Mouse (Mus musculus) MEL (cell line): ENCODE results near the gene Msantd2.

Source experiments
- CHD2 ChIP-seq: IDR thresholded peaks from 2 replicates; pipeline ENCODE4 v1.6.1; 2011; ENCODE audit warnings: low read length, improper control_type of control experiment
- E2F4 ChIP-seq: IDR thresholded peaks from 2 replicates; pipeline ENCODE4 v1.6.1; 2011; ENCODE audit warnings: low read depth, low read length, improper control_type of control experiment, borderline replicate concordance
- EP300 ChIP-seq, 2 experiments: IDR thresholded peaks; 2 replicates each; pipeline ENCODE4 v1.6.1; 2011; ENCODE audit warnings: improper control_type of control experiment in 2 of 2, low read length in 2 of 2, low read depth in 1 of 2, mild to moderate bottlenecking in 1 of 2
- MAX ChIP-seq: IDR thresholded peaks from 2 replicates; pipeline ENCODE4 v1.6.1; 2011; ENCODE audit warnings: low read length, improper control_type of control experiment
- MYB ChIP-seq: IDR thresholded peaks from 2 replicates; pipeline ENCODE4 v1.6.1; 2011; ENCODE audit warnings: mild to moderate bottlenecking, low read depth, low read length, improper control_type of control experiment
- NELFE ChIP-seq: IDR thresholded peaks from 2 replicates; pipeline ENCODE4 v1.6.1; 2011; ENCODE audit warnings: low read depth, low read length, improper control_type of control experiment
- POLR2AphosphoS2 ChIP-seq: IDR thresholded peaks from 2 replicates; pipeline ENCODE4 v1.6.1; 2011; ENCODE audit warnings: low read length, improper control_type of control experiment
- TAL1 ChIP-seq: IDR thresholded peaks from 2 replicates; pipeline ENCODE4 v1.6.1; 2012; ENCODE audit warnings: mild to moderate bottlenecking, inconsistent platforms, low read length, moderate library complexity, mixed read lengths

- TF ChIP-seq MYB: no peak
- no peak for TF ChIP-seq CHD2
- no peak for TF ChIP-seq EP300 (IDR thresholded peaks at IDR 0.05; ENCODE audit: low read depth in 1 of 2, low read length in 2 of 2)
- TF ChIP-seq E2F4: no peak
- no peak; the same call in 1 of the 2 replicates for TF ChIP-seq TAL1
- TF ChIP-seq MAX: no peak
- TF ChIP-seq POLR2AphosphoS2: no peak
- TF ChIP-seq NELFE: no peak
Measured at GRCm38 (mm10) chr9:37568605-37569214, 79.6 kb downstream of the Msantd2 start.
